Mouse (Mus musculus) thymus, adult 2 months (tissue): ENCODE results near the gene Morc3. TPM values are rescaled to one million over a fixed set of nuclear protein-coding genes. Genes with fewer than 3 reads are reported as not detected.

Experiments
- DNase-seq: peaks from one replicate; pipeline ENCODE4 v3.0.0; 2021
- H3K27ac ChIP-seq: fragments of 200-500 bp; 2 replicates; pipeline ENCODE4 v1.5.1; 2012; ENCODE audit warnings: low read length, control low read depth; ENCODE audit not compliant: control insufficient read depth, insufficient read depth
- H3K27me3 ChIP-seq: fragments of 200-500 bp; 2 replicates; pipeline ENCODE4 v1.6.1; 2012; ENCODE audit warnings: mild to moderate bottlenecking, low read length, moderate library complexity, mixed read lengths; ENCODE audit not compliant: control insufficient read depth, insufficient read depth
- H3K36me3 ChIP-seq: fragments of 200-500 bp; 2 replicates; pipeline ENCODE4 v1.6.1; 2012; ENCODE audit warnings: mild to moderate bottlenecking, low read length, moderate library complexity; ENCODE audit not compliant: control insufficient read depth, insufficient read depth
- H3K4me1 ChIP-seq: fragments of 200-500 bp; replicated peaks from 2 replicates; pipeline ENCODE4 v1.6.1; 2012; ENCODE audit warnings: low read length; ENCODE audit not compliant: control insufficient read depth, insufficient read depth
- H3K4me3 ChIP-seq: fragments of 200-500 bp; 2 replicates; pipeline ENCODE4 v1.5.1; 2012; ENCODE audit warnings: mild to moderate bottlenecking, low read length, control low read depth, moderate library complexity; ENCODE audit not compliant: control insufficient read depth, insufficient read depth
- CTCF ChIP-seq: fragments of 200-500 bp; IDR thresholded peaks from 2 replicates; pipeline ENCODE4 v1.5.1; 2012; ENCODE audit warnings: mild to moderate bottlenecking, control low read depth, low read length, moderate library complexity, borderline replicate concordance; ENCODE audit not compliant: control insufficient read depth, poor library complexity, insufficient read depth; ENCODE audit errors: extremely low read depth
- POLR2A ChIP-seq: fragments of 200-500 bp; IDR thresholded peaks from 2 replicates; pipeline ENCODE4 v1.6.1; 2012; ENCODE audit warnings: mild to moderate bottlenecking, low read length, control low read depth, moderate library complexity; ENCODE audit not compliant: control insufficient read depth, poor library complexity, insufficient read depth; ENCODE audit errors: extremely low read depth
- WGBS: fragments of 180-500 bp; shearing (Covaris S2); methylation state at CpG from one replicate; pipeline ENCODE4 v1.1.7; 2018; 5-methylcytosine and 5-hydroxymethylcytosine counted together
- polyA plus RNA-seq: library from polyadenylated mRNA; depleted of rRNA; stranded (reverse); fragments of >200 nt; gene quantifications from 2 replicates; pipeline ENCODE4 v1.2.3, GENCODE M21; 2012; rRNA removed

The Morc3 gene
- polyA plus RNA-seq, 1 experiment = 17.4 TPM

DNA sequence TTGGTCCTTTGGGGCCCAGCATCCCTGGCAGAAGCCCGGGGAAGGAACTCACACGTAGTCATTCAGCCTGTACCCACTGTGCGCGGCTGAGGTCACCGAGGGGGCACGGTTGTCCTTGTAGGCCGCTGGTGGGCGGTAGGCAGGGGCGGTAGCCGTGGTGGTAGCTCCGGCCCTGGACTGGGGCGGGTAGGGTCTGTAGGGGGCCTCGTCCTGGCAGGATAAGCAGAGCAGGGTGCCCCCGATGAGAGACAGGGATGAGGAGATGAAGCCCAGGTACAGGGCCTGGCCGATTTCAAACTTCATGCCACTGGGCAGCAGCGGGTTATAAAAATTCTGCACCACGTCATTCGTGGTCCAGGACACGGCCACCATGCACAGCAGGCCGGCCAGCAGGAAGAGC lies 87.3 kb downstream of the Morc3 start:
- Histone ChIP-seq H3K4me1 (peaks cover 14% of the 10 kb centered on the region), H3K27ac (no peak overlapping the region), H3K4me3 (no peak overlapping the region), H3K36me3 (no peaks in the 10 kb centered on the region), H3K27me3 (no peaks in the 10 kb centered on the region)
- WGBS = 94% methylated on average over 20 of the region's 20 CpGs
- DNase-seq = no peak
- TF ChIP-seq POLR2A = no peak
- TF ChIP-seq CTCF = no peak

DNA sequence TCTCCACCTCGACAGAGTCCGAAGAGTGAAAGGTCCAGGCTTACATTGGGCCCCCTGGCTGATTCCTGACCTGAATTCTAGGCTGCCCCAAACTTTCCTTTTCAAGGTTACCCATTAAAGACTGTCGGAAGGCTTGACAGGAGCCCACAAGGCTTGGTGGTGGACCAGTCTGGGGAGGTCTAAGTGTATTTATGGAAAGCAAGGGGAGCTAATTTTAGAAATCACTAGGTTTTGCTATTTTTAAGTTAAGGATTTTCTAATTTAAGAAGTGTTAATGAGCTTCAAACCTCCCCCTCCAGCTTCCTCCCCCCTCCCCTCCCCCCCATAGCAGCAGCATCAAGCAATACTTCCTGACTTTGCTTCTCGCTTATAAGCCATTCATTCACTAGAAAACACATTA lies 88.8 kb downstream of the Morc3 start:
- no peak overlapping the region for H3K4me3 ChIP-seq
- 72% methylated on average over 4 of the region's 4 CpGs for WGBS
- no peaks in the 10 kb centered on the region for H3K27me3 ChIP-seq
- peaks cover 13% of the 10 kb centered on the region for H3K4me1 ChIP-seq
- no peak for TF ChIP-seq CTCF
- no peak for TF ChIP-seq POLR2A
- DNase-seq = no peak
- H3K27ac ChIP-seq = no peak overlapping the region
- H3K36me3 ChIP-seq = no peaks in the 10 kb centered on the region

DNA sequence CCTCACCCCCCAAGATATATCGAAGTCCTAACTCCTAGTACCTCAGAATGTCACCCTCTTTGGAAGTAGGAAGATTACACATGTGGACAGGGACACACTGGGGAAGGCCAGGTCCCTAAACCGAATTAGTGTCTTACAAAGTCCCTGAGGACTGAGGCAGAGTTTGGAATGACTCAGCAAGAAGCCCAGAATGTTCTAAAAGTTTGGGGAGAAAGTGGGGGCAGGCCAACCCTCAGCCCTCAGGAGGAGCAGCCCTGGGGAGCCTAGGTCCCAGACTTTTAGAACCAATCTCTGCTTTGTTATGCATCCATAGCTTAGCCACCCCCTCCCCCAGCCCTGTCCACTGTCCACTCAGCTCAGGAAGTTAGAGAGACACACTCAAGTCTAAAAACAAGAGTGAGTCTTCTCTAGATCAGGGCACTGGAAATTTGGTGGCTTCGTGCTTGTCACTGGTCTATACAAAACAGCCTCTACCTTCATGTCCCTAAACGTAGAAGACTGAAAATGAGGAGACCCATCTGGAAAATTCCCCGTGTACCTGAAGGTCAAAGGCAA lies 91.0 kb downstream of the Morc3 start:
- TF ChIP-seq POLR2A (no peak), CTCF (no peak)
- no peak for DNase-seq
- Histone ChIP-seq H3K4me1 (peaks cover 9% of the 10 kb centered on the region), H3K4me3 (no peak overlapping the region), H3K36me3 (no peaks in the 10 kb centered on the region), H3K27ac (no peak overlapping the region), H3K27me3 (no peaks in the 10 kb centered on the region)
- 84% methylated on average over 5 of the region's 5 CpGs for WGBS

DNA sequence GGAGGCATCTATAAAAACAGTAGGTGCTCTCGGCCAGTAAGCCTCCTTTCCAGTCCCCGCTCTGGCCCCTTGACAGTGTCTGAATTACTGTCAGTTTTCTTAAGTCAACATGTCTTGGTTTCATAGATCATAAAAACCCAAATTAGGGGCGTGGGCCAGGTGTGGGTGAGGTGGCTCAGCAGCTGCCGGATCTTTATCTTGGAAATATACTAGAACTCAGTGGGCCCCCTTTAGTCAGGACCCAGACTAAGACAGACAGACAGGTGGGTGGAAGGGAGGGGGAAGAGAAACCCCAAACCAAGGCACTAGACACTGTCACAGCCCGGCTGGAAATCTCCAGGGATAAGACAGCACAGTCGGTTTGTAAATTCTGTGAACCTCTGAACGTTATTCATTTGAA lies 91.9 kb downstream of the Morc3 start:
- Histone ChIP-seq H3K36me3 (no peaks in the 10 kb centered on the region), H3K27me3 (no peaks in the 10 kb centered on the region), H3K4me3 (no peak overlapping the region), H3K4me1 (peaks cover 4% of the 10 kb centered on the region), H3K27ac (no peak overlapping the region)
- TF ChIP-seq CTCF = no peak
- no peak for TF ChIP-seq POLR2A
- no peak for DNase-seq
- 84% methylated on average over 7 of the region's 7 CpGs for WGBS

Other genes starting within 250 kb of the Morc3 start
- 39.2 and 39.7 TPM in 2 replicates for gene Setd4, start 228.1 kb upstream of the Morc3 start, polyA plus RNA-seq
- 88.0 and 92.0 TPM in 2 replicates for gene Cbr1, start 226.3 kb upstream of the Morc3 start, polyA plus RNA-seq
- gene Gm5678, start 204.0 kb upstream of the Morc3 start, polyA plus RNA-seq = 0.14 TPM in 1 of 2 replicates, not detected in the other
- gene Cbr3, start 148.9 kb upstream of the Morc3 start, polyA plus RNA-seq = 6.6 and 8.9 TPM in 2 replicates
- gene Dop1b, start 120.2 kb upstream of the Morc3 start, polyA plus RNA-seq = 59.3 and 60.6 TPM in 2 replicates
- gene Chaf1b, start 51.8 kb downstream of the Morc3 start, polyA plus RNA-seq = 28.8 and 34.3 TPM in 2 replicates
- gene Cldn14, start 176.7 kb downstream of the Morc3 start, polyA plus RNA-seq = 0.26 and 0.46 TPM in 2 replicates